Mouse (Mus musculus): ENCODE measurements around the gene Heatr5a. TPM values are rescaled to one million over a fixed set of nuclear protein-coding genes. Genes with fewer than 3 reads are reported as not detected.
A peak's percentile ranks its signal among the peaks of the same experiment; 100 is the strongest.

Gene Heatr5a
- polyA plus RNA-seq, 1 experiment, result 8.2 TPM

DNA sequence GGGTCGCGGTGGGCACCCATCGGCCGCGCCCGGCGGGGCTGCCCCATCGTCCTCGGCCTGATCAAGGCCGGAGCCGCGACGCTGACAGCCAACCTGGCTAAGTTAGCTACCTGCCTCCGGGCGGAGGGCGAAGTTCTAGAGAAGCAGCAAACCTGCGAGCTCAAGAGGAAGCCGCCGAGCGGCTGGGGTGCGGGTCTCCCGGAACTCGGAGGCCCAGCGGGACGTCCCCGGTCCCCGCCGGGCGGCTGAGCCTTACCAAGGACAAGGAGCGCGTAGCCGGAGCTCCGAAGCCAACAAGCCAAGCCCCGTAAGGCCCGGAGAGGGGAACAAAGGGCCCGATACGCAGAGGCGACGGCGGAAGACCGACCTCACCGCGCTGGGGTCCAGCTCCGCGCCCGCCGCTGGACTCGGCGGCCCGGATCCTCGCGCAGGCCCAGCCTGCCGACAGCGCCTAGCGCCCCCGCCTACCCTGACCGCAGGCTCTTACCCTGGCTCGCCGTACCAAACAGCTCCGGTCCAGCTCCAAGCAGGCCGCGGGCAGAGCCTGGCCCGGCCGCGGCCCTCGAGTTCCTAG, 142.3 kb downstream of the Heatr5a start:
- 0 out of 2 replicates have a peak, but pooled peaks cover 1% of the 10 kb centered on the region for H3K4me1 ChIP-seq (ENCODE audit: control insufficient read depth, insufficient read depth, low read length)
- peak overlapping the region; percentile 96 for H3K27ac ChIP-seq (ENCODE audit: insufficient read depth, low read length)
- H3K4me3 ChIP-seq (ENCODE audit: insufficient read depth, low read length), result peak overlapping the region; percentile 92
- TF ChIP-seq CTCF (IDR thresholded peaks at IDR 0.05; ENCODE audit: extremely low read depth, insufficient read depth, low read length), result no peak
- no peak for TF ChIP-seq POLR2A (IDR thresholded peaks at IDR 0.05; ENCODE audit: extremely low read depth, insufficient read depth, low read length)

DNA sequence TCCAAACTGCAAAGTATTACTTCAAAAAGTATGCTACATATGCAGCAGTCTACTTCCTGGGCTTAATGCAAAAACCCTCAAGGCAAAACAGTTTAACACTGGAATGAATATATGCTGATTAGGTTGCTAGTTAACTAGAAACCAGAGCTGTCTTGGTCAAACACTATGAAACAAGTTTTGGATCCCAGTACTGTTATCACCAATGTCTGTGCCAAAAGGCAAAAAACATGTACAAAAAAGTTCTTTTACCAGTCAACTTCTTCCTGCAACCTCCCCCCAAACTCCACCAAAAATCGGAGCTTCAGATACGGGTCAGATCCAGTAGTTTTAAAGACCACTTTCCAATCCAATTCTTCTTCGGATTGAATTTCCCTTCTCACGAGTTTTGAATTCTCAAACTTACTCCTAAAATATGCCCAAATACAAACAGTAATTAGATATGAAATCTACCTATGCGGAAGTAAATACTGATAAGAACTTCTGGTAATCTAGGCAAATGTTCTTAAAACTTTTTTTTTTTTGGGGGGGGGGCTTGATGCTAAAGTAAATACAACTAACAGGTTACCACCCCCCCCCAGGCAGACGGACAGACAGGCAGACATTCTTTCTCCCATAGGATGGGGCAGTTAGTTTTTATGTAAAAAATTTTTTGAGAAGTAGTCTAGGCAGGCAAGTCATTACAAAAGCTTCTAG, 143.0 kb downstream of the Heatr5a start:
- H3K4me1 ChIP-seq (ENCODE audit: control insufficient read depth, insufficient read depth, low read length), result peaks cover 1% of the 10 kb centered on the region; the same call in 1 of the 2 replicates

More for the DNA sequence above, 143.0 kb downstream of the Heatr5a start:
- no peak for TF ChIP-seq CTCF (IDR thresholded peaks at IDR 0.05; ENCODE audit: extremely low read depth, insufficient read depth, low read length)
- no peak for TF ChIP-seq POLR2A (IDR thresholded peaks at IDR 0.05; ENCODE audit: extremely low read depth, insufficient read depth, low read length)
- Histone ChIP-seq H3K4me3 (ENCODE audit: insufficient read depth, low read length) (peak overlapping the region; percentile 92), H3K27ac (ENCODE audit: insufficient read depth, low read length) (no peak overlapping the region)

Other genes with a start within 250 kb of the Heatr5a start
- 33.0 and 33.1 TPM in 2 replicates for gene Hectd1, start 141.8 kb downstream of the Heatr5a start, polyA plus RNA-seq (2012; rRNA removed)
- gene Dtd2, start 35.2 kb upstream of the Heatr5a start, polyA plus RNA-seq (2012; rRNA removed), result 11.7 and 12.4 TPM in 2 replicates
- gene Gpr33, start 56.7 kb upstream of the Heatr5a start, polyA plus RNA-seq (2012; rRNA removed), result not detected in 2 replicates
- 3.2 and 4.2 TPM in 2 replicates for gene Nubpl, start 126.4 kb upstream of the Heatr5a start, polyA plus RNA-seq (2012; rRNA removed)